Mouse (Mus musculus) E14TG2a.4 (cell line): ENCODE measurements around the gene Nbas.

ENCODE experiments used
- H3K27me3 ChIP-seq: 2 replicates; pipeline ENCODE4 v1.6.1; 2014; ENCODE audit warnings: low read length, control low read depth; ENCODE audit not compliant: insufficient read depth
- H3K36me3 ChIP-seq: 2 replicates; pipeline ENCODE4 v1.6.1; 2014; ENCODE audit warnings: low read length, control low read depth; ENCODE audit not compliant: insufficient read depth
- H3K4me1 ChIP-seq: replicated peaks from 2 replicates; pipeline ENCODE4 v1.6.1; 2014; ENCODE audit warnings: low read depth, low read length, control low read depth
- H3K4me3 ChIP-seq: replicated peaks from 2 replicates; pipeline ENCODE4 v1.5.1; 2014; ENCODE audit warnings: mild to moderate bottlenecking, low read length
- H3K9me3 ChIP-seq: 2 replicates; pipeline ENCODE4 v1.6.1; 2014; ENCODE audit warnings: low read length, control low read depth
- CTCF ChIP-seq: conservative IDR thresholded peaks from 2 replicates; pipeline ENCODE4 v1.5.1; 2014; ENCODE audit warnings: low read length
- NANOG ChIP-seq: IDR thresholded peaks from 2 replicates; pipeline ENCODE4 v1.6.1; 2014; ENCODE audit warnings: borderline replicate concordance, low read length, mixed read lengths
- POU5F1 ChIP-seq: IDR thresholded peaks from 2 replicates; pipeline ENCODE4 v1.6.1; 2014; ENCODE audit warnings: low read length, borderline replicate concordance

The Nbas gene

GRCm38 (mm10) chr12:13576761-13577160 lies 307.8 kb downstream of the Nbas start:
- H3K27me3 ChIP-seq = no peaks in the 10 kb centered on the region
- no peaks in the 10 kb centered on the region for H3K36me3 ChIP-seq
- H3K9me3 ChIP-seq = peaks cover 45% of the 10 kb centered on the region
- TF ChIP-seq NANOG (no peak), CTCF (no peak), POU5F1 (no peak)
- H3K4me3 ChIP-seq = no peak overlapping the region
- H3K4me1 ChIP-seq = peaks cover 13% of the 10 kb centered on the region

GRCm38 (mm10) chr12:13580796-13581195 lies 311.9 kb downstream of the Nbas start:
- Histone ChIP-seq H3K36me3 (no peaks in the 10 kb centered on the region), H3K9me3 (peaks cover 20% of the 10 kb centered on the region; the same call in 1 of the 2 replicates), H3K27me3 (no peaks in the 10 kb centered on the region), H3K4me1 (peaks cover 13% of the 10 kb centered on the region), H3K4me3 (no peak overlapping the region)
- TF ChIP-seq CTCF (no peak), NANOG (no peak), POU5F1 (no peak)

GRCm38 (mm10) chr12:13583386-13583785 lies 314.5 kb downstream of the Nbas start:
- no peak for TF ChIP-seq CTCF
- no peak for TF ChIP-seq POU5F1
- TF ChIP-seq NANOG = no peak
- Histone ChIP-seq H3K36me3 (no peaks in the 10 kb centered on the region), H3K9me3 (peaks cover 15% of the 10 kb centered on the region; the same call in 1 of the 2 replicates), H3K4me3 (no peak overlapping the region), H3K27me3 (no peaks in the 10 kb centered on the region), H3K4me1 (no peaks in the 10 kb centered on the region)

- H3K36me3 ChIP-seq = no peaks in the 10 kb centered on the region
- TF ChIP-seq CTCF = no peak
- no peak for TF ChIP-seq NANOG
- TF ChIP-seq POU5F1 = no peak
- H3K9me3 ChIP-seq = peaks cover 2% of the 10 kb centered on the region; the same call in 1 of the 2 replicates
- no peaks in the 10 kb centered on the region for H3K4me1 ChIP-seq
- no peak overlapping the region for H3K4me3 ChIP-seq
- no peaks in the 10 kb centered on the region for H3K27me3 ChIP-seq
Measured at GRCm38 (mm10) chr12:13585527-13586156, 316.7 kb downstream of the Nbas start.

DNA sequence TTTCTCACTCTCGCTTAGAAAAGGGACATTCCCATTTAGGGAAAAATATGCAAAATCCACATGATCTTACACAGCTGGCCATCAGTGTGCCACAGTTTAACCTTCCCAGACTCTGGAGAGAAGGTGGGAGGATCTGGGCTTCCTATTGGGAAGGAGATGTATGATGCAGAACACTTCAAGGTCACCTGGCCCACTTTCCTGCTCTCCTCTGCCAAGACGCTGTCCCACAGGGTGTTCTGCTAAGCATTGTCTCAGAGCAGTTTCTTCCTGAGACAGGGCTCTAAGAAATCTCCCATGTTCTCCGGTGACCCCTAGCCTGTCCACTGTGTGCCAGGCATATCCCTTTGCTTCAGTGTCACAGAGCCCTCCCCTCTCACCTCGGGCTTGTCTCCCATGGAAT lies 318.7 kb downstream of the Nbas start:
- Histone ChIP-seq H3K4me3 (no peak overlapping the region), H3K36me3 (no peaks in the 10 kb centered on the region), H3K4me1 (no peaks in the 10 kb centered on the region), H3K9me3 (no peaks in the 10 kb centered on the region), H3K27me3 (no peaks in the 10 kb centered on the region)
- TF ChIP-seq NANOG (no peak), CTCF (no peak), POU5F1 (no peak)

DNA sequence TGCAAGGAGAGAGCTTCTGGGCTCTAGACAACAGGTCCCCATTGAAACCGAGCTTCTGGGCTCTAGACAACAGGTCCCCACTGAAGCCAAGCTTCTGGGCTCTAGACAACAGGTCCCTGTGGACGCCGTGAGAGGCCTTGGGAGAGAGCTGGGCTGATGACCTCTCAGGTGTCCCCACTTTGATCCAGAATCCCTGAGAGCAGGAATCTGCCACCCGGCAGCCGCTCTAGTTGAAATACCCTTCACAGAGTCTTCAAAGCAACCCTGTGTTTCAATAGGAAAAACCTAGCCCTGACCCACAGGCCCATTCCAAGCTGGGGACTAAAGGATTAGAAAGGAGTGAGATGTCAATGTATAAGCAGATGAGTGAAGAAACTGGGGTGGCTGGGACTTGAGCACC lies 320.1 kb downstream of the Nbas start:
- H3K9me3 ChIP-seq = no peaks in the 10 kb centered on the region
- TF ChIP-seq POU5F1 (no peak), CTCF (no peak), NANOG (no peak)
- H3K4me3 ChIP-seq = no peak overlapping the region
- no peaks in the 10 kb centered on the region for H3K36me3 ChIP-seq
- no peaks in the 10 kb centered on the region for H3K27me3 ChIP-seq
- no peaks in the 10 kb centered on the region for H3K4me1 ChIP-seq

- Histone ChIP-seq H3K9me3 (no peaks in the 10 kb centered on the region), H3K4me3 (no peak overlapping the region), H3K4me1 (no peaks in the 10 kb centered on the region), H3K27me3 (no peaks in the 10 kb centered on the region), H3K36me3 (no peaks in the 10 kb centered on the region)
- TF ChIP-seq CTCF = no peak
- TF ChIP-seq NANOG = no peak
- TF ChIP-seq POU5F1 = no peak
Measured at GRCm38 (mm10) chr12:13594746-13595469, 326.0 kb downstream of the Nbas start.

- H3K9me3 ChIP-seq = no peaks in the 10 kb centered on the region
- H3K4me1 ChIP-seq = no peaks in the 10 kb centered on the region
- H3K36me3 ChIP-seq = no peaks in the 10 kb centered on the region
- H3K4me3 ChIP-seq = no peak overlapping the region
- no peaks in the 10 kb centered on the region for H3K27me3 ChIP-seq
- no peak for TF ChIP-seq CTCF
- no peak for TF ChIP-seq NANOG
- no peak for TF ChIP-seq POU5F1
Measured at GRCm38 (mm10) chr12:13597026-13597425, 328.1 kb downstream of the Nbas start.
